Mouse (Mus musculus) kidney, postnatal 0 days (tissue): ENCODE results near the gene Prss3. TPM values are rescaled to one million over a fixed set of nuclear protein-coding genes. Genes with fewer than 3 reads are reported as not detected.
"Not testable (repeated sequence)": the region's sequence is repeated elsewhere in the genome, so short reads cannot be mapped to it uniquely, and the experiment has no call there.

ENCODE experiments used
- ATAC-seq: fragments of 200-750 bp; cut with Nextera tagmentation; replicated peaks from 2 replicates; pipeline ENCODE4 v1.8.0; 2017; ENCODE audit warnings: low read depth, moderate number of reproducible peaks, moderate TSS enrichment, moderate library complexity; ENCODE audit not compliant: low FRiP score
- DNase-seq: peaks from one replicate; pipeline ENCODE4 v3.0.0-alpha.2; 2016; ENCODE audit warnings: low spot score
- H3K27ac ChIP-seq: fragments of 300-500 bp; sonication (generic); 2 replicates; pipeline ENCODE4 v1.5.1; 2014; ENCODE audit warnings: mild to moderate bottlenecking
- H3K27me3 ChIP-seq: fragments of 300-500 bp; sonication (generic); 2 replicates; pipeline ENCODE4 v1.6.1; 2014; ENCODE audit warnings: low read length, mixed read lengths; ENCODE audit not compliant: insufficient read depth
- H3K36me3 ChIP-seq: fragments of 300-500 bp; sonication (generic); 2 replicates; pipeline ENCODE4 v1.6.1; 2014; ENCODE audit warnings: low read length, mixed read lengths; ENCODE audit not compliant: insufficient read depth
- H3K4me1 ChIP-seq: fragments of 300-500 bp; sonication (generic); replicated peaks from 2 replicates; pipeline ENCODE4 v1.6.1; 2014; ENCODE audit warnings: antibody characterized with exemption, low read length, mixed read lengths; ENCODE audit not compliant: insufficient read depth
- H3K4me2 ChIP-seq: fragments of 300-500 bp; sonication (generic); 2 replicates; pipeline ENCODE4 v1.6.1; 2014; ENCODE audit warnings: mild to moderate bottlenecking, low read length, moderate library complexity, mixed read lengths
- H3K4me3 ChIP-seq: fragments of 300-500 bp; sonication (generic); replicated peaks from 2 replicates; pipeline ENCODE4 v1.5.1; 2014; ENCODE audit warnings: low read depth, low read length
- H3K9ac ChIP-seq: fragments of 300-500 bp; sonication (generic); 2 replicates; pipeline ENCODE4 v1.6.1; 2014; ENCODE audit warnings: low read depth, low read length
- H3K9me3 ChIP-seq: fragments of 300-500 bp; sonication (generic); replicated peaks from 2 replicates; pipeline ENCODE4 v1.6.1; 2016; ENCODE audit warnings: low read length, inconsistent platforms, mixed read lengths
- CTCF ChIP-seq: IDR thresholded peaks from 2 replicates; pipeline ENCODE4 v1.5.1; 2016; ENCODE audit warnings: antibody characterized with exemption, low read depth, mild to moderate bottlenecking, moderate library complexity
- WGBS: fragments of 180-500 bp; shearing (Covaris S2); extraction: QIAGEN DNeasy Blood & Tissue Kit; methylation state at CpG from one replicate; pipeline ENCODE4 v1.1.7; 2014; 5-methylcytosine and 5-hydroxymethylcytosine counted together
- polyA plus RNA-seq: library from polyadenylated mRNA; unstranded; fragments of >200 nt; fragmentation: Nextera tagmentation; extraction: Ambion mirVana; gene quantifications from 2 replicates; pipeline ENCODE4 v1.2.1, GENCODE M21; 2015

Prss3 gene
- not detected in 2 replicates for polyA plus RNA-seq

- not testable (repeated sequence) for H3K9ac ChIP-seq, H3K9me3 ChIP-seq, ATAC-seq, H3K36me3 ChIP-seq, H3K4me3 ChIP-seq, H3K4me1 ChIP-seq, H3K27ac ChIP-seq, DNase-seq, H3K27me3 ChIP-seq, H3K4me2 ChIP-seq
These were observed at the start of gene Prss3 for GRCm38 (mm10) chr6:41377578-41377977. TSS of gene Prss3 (minus strand) at chr6:41377678.

GRCm38 (mm10) chr6:41392056-41392455, 14.6 kb upstream of the Prss3 start, which contains the start of gene Gm5771:
TSS of gene Gm5771 (plus strand) at chr6:41392356.
- not testable (repeated sequence) for H3K4me2 ChIP-seq, DNase-seq, H3K27me3 ChIP-seq, ATAC-seq, H3K27ac ChIP-seq, H3K36me3 ChIP-seq, H3K9me3 ChIP-seq, H3K9ac ChIP-seq, H3K4me1 ChIP-seq, H3K4me3 ChIP-seq

GRCm38 (mm10) chr6:41391640-41392039, 14.2 kb upstream of the Prss3 start:
- H3K4me2 ChIP-seq, H3K27me3 ChIP-seq, H3K36me3 ChIP-seq, H3K9ac ChIP-seq, DNase-seq, ATAC-seq, H3K4me3 ChIP-seq, H3K9me3 ChIP-seq, H3K27ac ChIP-seq, H3K4me1 ChIP-seq: not testable (repeated sequence)
- WGBS: 61% methylated on average over 1 of the region's 1 CpGs

- Histone ChIP-seq H3K4me3 (no peak overlapping the region), H3K9ac (no peak overlapping the region), H3K36me3 (no peaks in the 10 kb centered on the region), H3K4me1 (no peaks in the 10 kb centered on the region), H3K27me3 (no peaks in the 10 kb centered on the region), H3K4me2 (no peak overlapping the region), H3K9me3 (no peaks in the 10 kb centered on the region), H3K27ac (no peak overlapping the region)
- 79% methylated on average over 2 of the region's 2 CpGs for WGBS
- no peak for TF ChIP-seq CTCF
- DNase-seq: no peak
- no peak for ATAC-seq
These were observed 9.3 kb upstream of the Prss3 start for GRCm38 (mm10) chr6:41386781-41387180.

- not testable (repeated sequence) for H3K9ac ChIP-seq, H3K4me1 ChIP-seq, H3K27me3 ChIP-seq, ATAC-seq, H3K27ac ChIP-seq, H3K4me3 ChIP-seq, H3K9me3 ChIP-seq, H3K36me3 ChIP-seq, DNase-seq, H3K4me2 ChIP-seq
- WGBS: 100% methylated on average over 1 of the region's 2 CpGs
These were observed 3.7 kb downstream of the Prss3 start for GRCm38 (mm10) chr6:41373772-41374171.

- no peaks in the 10 kb centered on the region for H3K27me3 ChIP-seq
- no peaks in the 10 kb centered on the region for H3K36me3 ChIP-seq
- no peak within 1 kb of the TSS for H3K9ac ChIP-seq
- no peak for DNase-seq
- H3K4me1 ChIP-seq: no peaks in the 10 kb centered on the region
- H3K4me2 ChIP-seq: no peak within 1 kb of the TSS
- H3K4me3 ChIP-seq: no peak within 1 kb of the TSS
- ATAC-seq: no peak
- 81% methylated on average over 2 of the region's 2 CpGs for WGBS
- H3K9me3 ChIP-seq: no peaks in the 10 kb centered on the region
- TF ChIP-seq CTCF: no peak
- no peak within 1 kb of the TSS for H3K27ac ChIP-seq
These were observed 23.5 kb downstream of the Prss3 start, which contains the start of gene Try10 for GRCm38 (mm10) chr6:41353932-41354331. TSS of gene Try10 (plus strand) at chr6:41354105.

Other genes starting within 250 kb of the Prss3 start
- not detected in 2 replicates for gene Try4, start 75.4 kb downstream of the Prss3 start, polyA plus RNA-seq
- not detected in 2 replicates for gene Try5, start 60.8 kb downstream of the Prss3 start, polyA plus RNA-seq
- not detected in 2 replicates for gene Try10, start 23.6 kb downstream of the Prss3 start, polyA plus RNA-seq
- not detected in 2 replicates for gene Gm5771, start 14.7 kb upstream of the Prss3 start, polyA plus RNA-seq
- not detected in 2 replicates for gene Gm10334, start 68.5 kb upstream of the Prss3 start, polyA plus RNA-seq
- not detected in 2 replicates for gene Prss1, start 81.3 kb upstream of the Prss3 start, polyA plus RNA-seq
- gene Prss2, start 144.1 kb upstream of the Prss3 start, polyA plus RNA-seq: not detected in 2 replicates
- 11.8 and 11.9 TPM in 2 replicates for gene Ephb6, start 227.8 kb upstream of the Prss3 start, polyA plus RNA-seq